Mouse (Mus musculus) heart, embryonic 14.5 days (tissue): ENCODE measurements around the gene Ift81. TPM values are rescaled to one million over a fixed set of nuclear protein-coding genes. Genes with fewer than 3 reads are reported as not detected.

Source experiments
- ATAC-seq: fragments of 200-750 bp; cut with Nextera tagmentation; 2 replicates; pipeline ENCODE4 v1.8.0; 2017; ENCODE audit warnings: low read depth, moderate TSS enrichment; ENCODE audit not compliant: insufficient number of reproducible peaks, insufficient read depth, low FRiP score
- H3K27ac ChIP-seq, 2 experiments: fragments of 200-500 bp in 1 of 2; fragments of 300-500 bp in 1 of 2; sonication (generic) in 1 of 2; replicated peaks in 1 of 2; 2 replicates each; pipeline ENCODE4 v1.5.1; 2012 to 2014; ENCODE audit warnings: low read depth in 2 of 2, low read length in 2 of 2, control low read depth in 1 of 2, mild to moderate bottlenecking in 1 of 2, mixed read lengths in 1 of 2; ENCODE audit not compliant: control insufficient read depth in 1 of 2, insufficient read depth in 1 of 2
- H3K27me3 ChIP-seq: fragments of 300-500 bp; sonication (generic); 2 replicates; pipeline ENCODE4 v1.6.1; 2014; ENCODE audit warnings: mild to moderate bottlenecking, low read length, control low read depth; ENCODE audit not compliant: control insufficient read depth, insufficient read depth
- H3K36me3 ChIP-seq: fragments of 300-500 bp; sonication (generic); 2 replicates; pipeline ENCODE4 v1.6.1; 2014; ENCODE audit warnings: mild to moderate bottlenecking, control low read depth, low read length, mixed read lengths; ENCODE audit not compliant: control insufficient read depth, insufficient read depth
- H3K4me1 ChIP-seq, 2 experiments: fragments of 200-500 bp in 1 of 2; fragments of 300-500 bp in 1 of 2; sonication (generic) in 1 of 2; 2 replicates each; pipeline ENCODE4 v1.6.1; 2012 to 2014; ENCODE audit warnings: low read length in 2 of 2, control low read depth in 1 of 2, mixed read lengths in 1 of 2; ENCODE audit not compliant: control insufficient read depth in 2 of 2, insufficient read depth in 2 of 2
- H3K4me2 ChIP-seq: fragments of 300-500 bp; sonication (generic); 2 replicates; pipeline ENCODE4 v1.6.1; 2014; ENCODE audit warnings: mild to moderate bottlenecking, low read length
- H3K4me3 ChIP-seq, 2 experiments: fragments of 200-500 bp in 1 of 2; fragments of 300-500 bp in 1 of 2; sonication (generic) in 1 of 2; 2 replicates each; pipeline ENCODE4 v1.5.1; 2012 to 2014; ENCODE audit warnings: low read length in 2 of 2, mild to moderate bottlenecking in 2 of 2, control low read depth in 1 of 2, low read depth in 1 of 2, moderate library complexity in 1 of 2; ENCODE audit not compliant: control insufficient read depth in 1 of 2, insufficient read depth in 1 of 2
- H3K9ac ChIP-seq: fragments of 300-500 bp; sonication (generic); 2 replicates; pipeline ENCODE4 v1.6.1; 2014; ENCODE audit warnings: mild to moderate bottlenecking, low read length
- H3K9me3 ChIP-seq: fragments of 300-500 bp; sonication (generic); 2 replicates; pipeline ENCODE4 v1.6.1; 2016; ENCODE audit warnings: low read length, control low read depth; ENCODE audit not compliant: control insufficient read depth
- WGBS: fragments of 180-500 bp; shearing (Covaris S2); extraction: QIAGEN DNeasy Blood & Tissue Kit; methylation state at CpG from one replicate; pipeline ENCODE4 v1.1.7; 2014; 5-methylcytosine and 5-hydroxymethylcytosine counted together
- polyA plus RNA-seq: library from polyadenylated mRNA; unstranded; fragments of >200 nt; fragmentation: Nextera tagmentation; extraction: Ambion mirVana; gene quantifications from 2 replicates; pipeline ENCODE4 v1.2.1, GENCODE M21; 2014

The Ift81 gene
- polyA plus RNA-seq: 32.2 and 41.2 TPM in 2 replicates

DNA sequence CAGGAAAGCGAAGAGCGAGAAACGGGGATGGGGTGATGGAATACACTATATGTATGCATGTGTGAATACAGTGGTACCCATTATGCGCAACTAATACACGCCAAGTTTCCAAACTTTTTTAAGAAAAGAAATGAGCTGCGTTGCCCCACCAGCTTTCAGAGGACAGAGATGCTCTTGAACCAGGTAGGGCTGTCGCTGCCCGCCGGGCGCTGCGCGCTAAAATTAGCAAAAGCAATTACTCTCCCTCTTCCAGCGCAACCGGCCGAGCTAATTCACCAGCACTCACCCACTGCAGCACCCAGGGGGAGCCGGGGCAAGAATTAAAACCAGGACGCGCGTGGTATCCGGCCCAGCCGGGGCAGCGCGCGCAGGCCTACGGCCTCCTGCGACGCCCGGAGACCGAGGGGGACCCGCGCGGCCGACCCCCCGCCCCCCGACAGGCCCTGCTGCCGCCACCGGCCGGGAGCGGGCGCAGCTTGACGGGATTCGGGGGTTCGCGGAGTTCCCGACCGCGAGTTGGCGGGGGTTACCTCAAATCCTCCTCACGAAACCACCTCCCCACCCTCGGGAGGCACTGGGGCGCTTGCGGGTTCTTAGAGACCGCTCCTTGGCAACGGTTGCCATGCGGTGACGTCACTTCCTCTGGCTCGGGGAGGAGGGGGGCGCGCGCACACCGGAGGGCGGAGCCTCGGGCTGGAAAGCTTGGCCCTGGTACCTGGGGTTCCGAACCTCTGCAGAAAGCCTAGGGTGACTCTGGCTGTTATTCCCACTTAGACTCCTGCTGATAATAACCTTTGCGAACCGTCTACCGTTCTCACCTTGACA, at the start of gene Ift81:
TSS of gene Ift81 (minus strand) at position 611 of the 825 bp plus-strand sequence.
- Histone ChIP-seq H3K4me2 (peak within 1 kb of the TSS; percentile 72), H3K4me3 (peak within 1 kb of the TSS; percentile 74 to 77), H3K27ac (peak within 1 kb of the TSS; percentile 89 to 90), H3K9me3 (no peaks in the 10 kb centered on the region), H3K4me1 (peaks cover 5 to 20% of the 10 kb centered on the region in 2 experiments), H3K36me3 (peaks cover 12% of the 10 kb centered on the region), H3K9ac (peak within 1 kb of the TSS; percentile 89), H3K27me3 (no peaks in the 10 kb centered on the region)
- WGBS: 2% methylated on average over 67 of the region's 67 CpGs
- peak; percentile 89 for ATAC-seq

- no peak for ATAC-seq
- H3K4me3 ChIP-seq: no peak overlapping the region
- 92% methylated on average over 6 of the region's 6 CpGs for WGBS
- H3K36me3 ChIP-seq: no peaks in the 10 kb centered on the region
- 0 out of 4 replicates have a peak overlapping the region, but pooled peaks of 1 of the 2 experiments have one; percentile 17 for H3K27ac ChIP-seq
- no peaks in the 10 kb centered on the region for H3K27me3 ChIP-seq
- no peak overlapping the region for H3K9ac ChIP-seq
- no peak overlapping the region for H3K4me2 ChIP-seq
- H3K9me3 ChIP-seq: no peaks in the 10 kb centered on the region
- peaks cover 3 to 5% of the 10 kb centered on the region in 2 experiments for H3K4me1 ChIP-seq
Observed at GRCm38 (mm10) chr5:122662501-122662900, 48.2 kb upstream of the Ift81 start.

DNA sequence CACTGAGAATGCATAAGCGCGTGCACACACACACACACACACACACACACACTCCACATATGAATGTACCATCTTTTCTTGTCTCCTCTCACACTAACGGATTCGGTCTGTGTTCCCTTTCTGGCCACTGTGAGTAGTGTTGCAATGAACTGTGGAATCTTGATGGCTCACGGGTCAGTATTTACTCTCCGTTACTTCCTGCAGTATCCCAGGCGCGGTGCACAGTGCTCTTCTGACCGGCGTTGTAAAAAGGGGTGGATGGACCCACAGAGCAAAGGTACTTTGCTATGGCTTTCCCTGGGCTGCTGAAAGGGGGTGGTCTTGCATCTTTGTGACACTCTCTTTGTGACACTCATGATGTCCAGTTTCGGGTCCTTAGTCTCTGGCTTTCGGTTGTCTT, 42.5 kb upstream of the Ift81 start:
- WGBS: 90% methylated on average over 12 of the region's 12 CpGs
- Histone ChIP-seq H3K36me3 (no peaks in the 10 kb centered on the region), H3K4me3 (no peak overlapping the region), H3K27ac (no peak overlapping the region), H3K9ac (no peak overlapping the region), H3K4me1 (peaks cover 21% of the 10 kb centered on the region in 2 experiments), H3K4me2 (no peak overlapping the region), H3K9me3 (no peaks in the 10 kb centered on the region), H3K27me3 (no peaks in the 10 kb centered on the region)
- ATAC-seq: no peak

DNA sequence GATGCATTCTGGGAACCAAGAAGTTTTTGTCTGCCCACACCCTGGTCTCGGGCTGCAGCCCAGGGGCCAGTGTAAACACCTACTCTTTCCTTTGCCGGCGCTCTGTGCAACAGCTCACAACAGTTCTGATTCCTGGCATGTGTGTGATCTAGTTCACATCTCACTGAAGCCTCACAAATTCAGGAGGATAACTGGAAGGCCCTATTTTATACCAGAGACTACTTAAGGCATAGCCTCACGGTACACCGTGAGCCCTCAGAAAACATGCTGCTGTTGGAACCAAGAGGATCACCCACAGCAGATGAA, 39.9 kb upstream of the Ift81 start:
- H3K27ac ChIP-seq: no peak overlapping the region
- no peaks in the 10 kb centered on the region for H3K9me3 ChIP-seq
- no peak for ATAC-seq
- H3K4me2 ChIP-seq: no peak overlapping the region
- H3K9ac ChIP-seq: no peak overlapping the region
- H3K4me3 ChIP-seq: no peak overlapping the region
- no peaks in the 10 kb centered on the region for H3K27me3 ChIP-seq
- WGBS: 51% methylated on average over 5 of the region's 5 CpGs
- H3K36me3 ChIP-seq: no peaks in the 10 kb centered on the region
- peaks cover 20 to 26% of the 10 kb centered on the region in 2 experiments for H3K4me1 ChIP-seq

DNA sequence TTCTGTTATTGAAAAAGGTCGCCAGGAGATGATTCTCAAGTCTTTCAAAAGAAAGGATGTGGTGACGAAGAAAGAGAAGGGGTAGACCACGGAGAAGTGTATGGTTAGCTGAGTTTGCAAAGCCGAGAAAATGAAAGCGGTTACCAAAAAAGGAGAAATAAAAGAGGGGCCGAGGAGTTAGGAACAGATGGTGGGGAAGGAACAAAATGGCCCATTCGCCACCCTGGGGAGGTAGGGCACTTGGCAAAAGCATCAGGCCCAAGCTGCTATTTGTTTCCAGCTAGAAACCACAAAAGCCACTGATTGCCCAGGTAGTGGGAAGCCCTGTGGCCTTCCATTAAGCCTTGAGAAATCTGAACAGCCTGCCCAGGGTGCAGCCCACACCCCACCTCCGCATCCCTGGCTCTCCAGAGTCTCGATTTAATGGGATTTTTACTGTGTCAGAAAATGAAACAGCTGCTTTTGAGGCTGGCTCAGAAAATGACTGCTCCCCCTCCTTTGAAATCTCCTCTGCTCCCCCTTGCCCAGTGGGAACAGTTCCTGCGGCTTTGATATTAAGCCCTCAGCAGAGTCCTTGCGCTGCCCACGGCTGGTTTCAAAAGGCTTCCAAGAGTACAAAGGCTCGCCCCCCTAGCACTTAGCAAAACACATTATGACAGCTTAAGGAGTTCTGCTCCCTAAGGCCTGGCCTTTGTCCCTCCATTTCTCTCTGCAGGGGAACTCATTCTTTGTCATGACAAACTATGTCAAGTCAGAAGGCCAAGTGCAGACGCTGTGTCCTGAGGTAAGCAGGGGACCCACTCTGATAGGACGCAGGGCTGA, 39.3 kb upstream of the Ift81 start:
- Histone ChIP-seq H3K9me3 (no peaks in the 10 kb centered on the region), H3K9ac (no peak overlapping the region), H3K27me3 (no peaks in the 10 kb centered on the region), H3K36me3 (no peaks in the 10 kb centered on the region), H3K4me2 (no peak overlapping the region), H3K4me1 (peaks cover 20 to 26% of the 10 kb centered on the region in 2 experiments), H3K4me3 (no peak overlapping the region), H3K27ac (no peak overlapping the region)
- WGBS: 63% methylated on average over 15 of the region's 15 CpGs
- ATAC-seq: no peak

- WGBS: 33% methylated on average over 10 of the region's 10 CpGs
- Histone ChIP-seq H3K9me3 (no peaks in the 10 kb centered on the region), H3K36me3 (no peaks in the 10 kb centered on the region), H3K27me3 (no peaks in the 10 kb centered on the region), H3K4me1 (peaks cover 20 to 26% of the 10 kb centered on the region in 2 experiments), H3K4me2 (peak overlapping the region; percentile 42), H3K4me3 (no peak overlapping the region), H3K9ac (peak overlapping the region; percentile 4; the same call in 1 of the 2 replicates), H3K27ac (peak overlapping the region in 1 of 2 experiments; percentile 44; a peak in 1 of 4 replicates)
- ATAC-seq: no peak
Observed at GRCm38 (mm10) chr5:122653112-122653445, 38.8 kb upstream of the Ift81 start.

- H3K4me2 ChIP-seq: peak overlapping the region; percentile 42
- H3K27me3 ChIP-seq: no peaks in the 10 kb centered on the region
- ATAC-seq: peak; percentile 51; the same call in 1 of the 2 replicates
- peaks cover 20 to 27% of the 10 kb centered on the region in 2 experiments for H3K4me1 ChIP-seq
- peak overlapping the region; percentile 48 for H3K9ac ChIP-seq
- H3K9me3 ChIP-seq: no peaks in the 10 kb centered on the region
- H3K4me3 ChIP-seq: no peak overlapping the region
- H3K27ac ChIP-seq: peak overlapping the region; percentile 16 to 44; a peak in 2 of 4 replicates
- no peaks in the 10 kb centered on the region for H3K36me3 ChIP-seq
- 12% methylated on average over 7 of the region's 7 CpGs for WGBS
Observed at GRCm38 (mm10) chr5:122652506-122652905, 38.2 kb upstream of the Ift81 start.
